Mouse (Mus musculus) CH12.LX (cell line): Measurements from ENCODE around the gene Pnmal1. TPM values are rescaled to one million over a fixed set of nuclear protein-coding genes. Genes with fewer than 3 reads are reported as not detected.

Source experiments
- DNase-seq: peaks from one replicate; pipeline ENCODE4 v3.0.0-alpha.2; 2013; ENCODE audit errors: extremely low read depth
- H3K27ac ChIP-seq: 2 replicates; pipeline ENCODE4 v1.5.1; 2012; ENCODE audit warnings: low read depth, mild to moderate bottlenecking, control low read depth, moderate library complexity; ENCODE audit not compliant: insufficient read depth
- H3K27me3 ChIP-seq: replicated peaks from 2 replicates; pipeline ENCODE3; 2012; ENCODE audit warnings: inconsistent platforms
- H3K36me3 ChIP-seq, 2 experiments: replicated peaks in 1 of 2; 2 replicates each; pipeline versions ENCODE3 to v1.6.1; 2012; ENCODE audit warnings: inconsistent platforms in 1 of 2, low read length in 1 of 2, mild to moderate bottlenecking in 1 of 2, mixed read lengths in 1 of 2, moderate library complexity in 1 of 2; ENCODE audit not compliant: control insufficient read depth in 1 of 2, insufficient read depth in 1 of 2
- H3K4me1 ChIP-seq, 2 experiments: 2 replicates each; pipeline ENCODE4 v1.6.1; 2012; ENCODE audit warnings: inconsistent platforms in 1 of 2, moderate library complexity in 1 of 2; ENCODE audit not compliant: insufficient read depth in 2 of 2, control insufficient read depth in 1 of 2
- H3K4me2 ChIP-seq: 2 replicates; pipeline ENCODE4 v1.6.1; 2012; ENCODE audit warnings: low read depth, mild to moderate bottlenecking, control low read depth; ENCODE audit not compliant: poor library complexity, insufficient read depth, severe bottlenecking
- H3K4me3 ChIP-seq, 3 experiments: fragments of 150-350 bp in 1 of 3; sonication (generic) in 1 of 3; replicated peaks in 1 of 3; 2 replicates each; pipeline versions ENCODE3 to v1.5.1; 2011 to 2012; ENCODE audit warnings: low read depth in 2 of 3, low read length in 2 of 3, mild to moderate bottlenecking in 2 of 3, moderate library complexity in 2 of 3, control low read depth in 1 of 3, improper control_type of control experiment in 1 of 3, inconsistent platforms in 1 of 3, mixed read lengths in 1 of 3; ENCODE audit not compliant: poor library complexity in 1 of 3
- H3K79me2 ChIP-seq: replicated peaks from 2 replicates; pipeline ENCODE4 v1.6.1; 2012; ENCODE audit warnings: mild to moderate bottlenecking, moderate library complexity; ENCODE audit not compliant: control insufficient read depth, poor library complexity, insufficient read depth, severe bottlenecking; ENCODE audit errors: extremely low read depth
- H3K9ac ChIP-seq: 2 replicates; pipeline ENCODE4 v1.6.1; 2012; ENCODE audit warnings: low read depth, mild to moderate bottlenecking, control low read depth, moderate library complexity; ENCODE audit not compliant: insufficient read depth
- H3K9me3 ChIP-seq: replicated peaks from 2 replicates; pipeline ENCODE3; 2012; ENCODE audit warnings: low read length, inconsistent platforms, mixed read lengths
- BHLHE40 ChIP-seq: IDR thresholded peaks from 2 replicates; pipeline ENCODE4 v1.6.1; 2011; ENCODE audit warnings: mild to moderate bottlenecking, low read depth, low read length, improper control_type of control experiment
- CHD2 ChIP-seq: IDR thresholded peaks from 2 replicates; pipeline ENCODE4 v1.6.1; 2011; ENCODE audit warnings: low read length, improper control_type of control experiment
- ELF1 ChIP-seq: IDR thresholded peaks from 2 replicates; pipeline ENCODE4 v1.6.1; 2014; ENCODE audit warnings: low read depth, mild to moderate bottlenecking, inconsistent platforms, low read length, improper control_type of control experiment
- IRF4 ChIP-seq: IDR thresholded peaks from 2 replicates; pipeline ENCODE4 v1.6.1; 2014; ENCODE audit warnings: low read depth, mild to moderate bottlenecking, inconsistent platforms, low read length, improper control_type of control experiment
- JUND ChIP-seq: conservative IDR thresholded peaks from 2 replicates; pipeline ENCODE4 v1.6.1; 2011; ENCODE audit warnings: low read depth, low read length, improper control_type of control experiment
- KAT2A ChIP-seq: IDR thresholded peaks from 2 replicates; pipeline ENCODE4 v1.6.1; 2012; ENCODE audit warnings: low read length, improper control_type of control experiment, inconsistent platforms; ENCODE audit not compliant: insufficient replicate concordance
- MAFK ChIP-seq: IDR thresholded peaks from 2 replicates; pipeline ENCODE4 v1.6.1; 2011; ENCODE audit warnings: low read length, improper control_type of control experiment; ENCODE audit not compliant: insufficient replicate concordance
- MAX ChIP-seq: IDR thresholded peaks from 2 replicates; pipeline ENCODE4 v1.6.1; 2011; ENCODE audit warnings: low read length, improper control_type of control experiment
- MEF2A ChIP-seq: IDR thresholded peaks from 2 replicates; pipeline ENCODE4 v1.6.1; 2014; ENCODE audit warnings: low read depth, mild to moderate bottlenecking, inconsistent platforms, low read length, improper control_type of control experiment, borderline replicate concordance
- MXI1 ChIP-seq: IDR thresholded peaks from 2 replicates; pipeline ENCODE4 v1.6.1; 2011; ENCODE audit warnings: mild to moderate bottlenecking, low read depth, low read length, improper control_type of control experiment
- MYC ChIP-seq: IDR thresholded peaks from 2 replicates; pipeline ENCODE4 v1.6.1; 2011; ENCODE audit warnings: low read depth, mild to moderate bottlenecking, improper control_type of control experiment, low read length
- NELFE ChIP-seq: IDR thresholded peaks from 2 replicates; pipeline ENCODE4 v1.6.1; 2011; ENCODE audit warnings: low read depth, low read length, improper control_type of control experiment
- NRF1 ChIP-seq: IDR thresholded peaks from 2 replicates; pipeline ENCODE4 v1.6.1; 2014; ENCODE audit warnings: low read depth, mild to moderate bottlenecking, inconsistent platforms, low read length, improper control_type of control experiment, moderate library complexity
- PAX5 ChIP-seq: IDR thresholded peaks from 2 replicates; pipeline ENCODE4 v1.6.1; 2012; ENCODE audit warnings: low read length, inconsistent platforms, mixed read lengths
- POLR2A ChIP-seq: IDR thresholded peaks from 2 replicates; pipeline ENCODE4 v1.6.1; 2011; ENCODE audit warnings: low read depth, mild to moderate bottlenecking, improper control_type of control experiment, low read length
- RAD21 ChIP-seq: IDR thresholded peaks from 2 replicates; pipeline ENCODE4 v1.6.1; 2011; ENCODE audit warnings: low read depth, mild to moderate bottlenecking, low read length, improper control_type of control experiment, moderate library complexity
- SMC3 ChIP-seq: IDR thresholded peaks from 2 replicates; pipeline ENCODE4 v1.6.1; 2011; ENCODE audit warnings: low read depth, low read length, improper control_type of control experiment
- ZKSCAN1 ChIP-seq: IDR thresholded peaks from 2 replicates; pipeline ENCODE4 v1.6.1; 2012; ENCODE audit warnings: low read depth, inconsistent platforms, low read length, improper control_type of control experiment, borderline replicate concordance
- ZNF384 ChIP-seq: IDR thresholded peaks from 2 replicates; pipeline ENCODE4 v1.6.1; 2012; ENCODE audit warnings: low read depth, low read length, improper control_type of control experiment, inconsistent platforms
- dilution Hi-C: fragments of 300-500 bp; cut with MboI; formaldehyde crosslinking; loops from 2 replicates; pipeline ENCODE4 v1.14.3; 2020; ENCODE audit warnings: low sequenced_read_pairs; ENCODE audit not compliant: extremely low pct_unique_long_range_greater_than_20kb, extremely low pct_ligation_motif_present
- in situ Hi-C: fragments of 300-500 bp; cut with MboI; formaldehyde crosslinking; loops from 3 replicates; pipeline ENCODE4 v1.14.3; 2019; ENCODE audit warnings: low sequenced_read_pairs, low pct_ligation_motif_present, low pct_unique_long_range_greater_than_20kb, mixed read lengths
- polyA plus RNA-seq: library from polyadenylated mRNA; unstranded; fragments of >175 nt; gene quantifications from 2 replicates; pipeline ENCODE4 v1.2.1, GENCODE M21; 2012; ENCODE audit warnings: low read depth; ENCODE audit not compliant: insufficient read length
- total RNA-seq, 2 experiments: library from RNA; depleted of rRNA; stranded (reverse); fragments of 300-350 nt in 1 of 2; fragments of >200 nt in 1 of 2; gene quantifications; 2 replicates each; pipeline ENCODE4 v1.2.3; 2012 to 2014

Gene Pnmal1
- total RNA-seq (2012; rRNA removed) (0.13 TPM in 2 replicates), total RNA-seq (2014; rRNA removed) (not detected in 2 replicates), polyA plus RNA-seq (0.07 and 0.08 TPM in 2 replicates)

DNA sequence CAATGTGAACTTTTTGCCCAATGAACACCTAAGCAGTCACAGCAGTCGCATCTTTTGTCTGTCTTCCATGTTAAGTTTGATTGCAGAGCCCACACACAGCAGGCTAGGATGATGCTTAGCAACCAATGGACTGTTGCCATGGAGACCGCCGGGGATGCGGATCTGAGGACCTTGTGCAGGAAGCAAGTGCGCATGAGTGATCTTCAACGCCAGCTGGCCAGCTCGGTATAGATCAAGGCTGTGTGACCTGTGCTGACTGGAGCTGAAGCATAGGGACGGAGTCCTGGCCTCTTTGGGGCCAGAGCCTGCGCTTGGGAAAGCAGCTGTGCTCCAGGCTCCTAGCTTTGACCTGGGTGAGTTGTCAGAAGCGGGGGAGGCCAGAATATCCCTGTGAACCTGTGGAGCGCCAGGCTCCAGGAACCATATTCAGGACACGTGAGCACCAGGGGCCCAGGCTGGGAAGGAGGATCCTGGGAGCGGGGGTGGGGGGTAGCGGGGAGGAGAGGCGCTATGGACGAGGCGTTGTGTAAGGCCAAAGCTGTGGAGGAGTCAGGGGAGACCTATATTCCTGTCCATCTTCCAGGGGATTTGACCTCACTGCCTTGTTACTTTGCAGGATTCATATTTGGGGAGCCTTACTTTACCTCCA lies at the start of gene Pnmal1:
Gene Pnmal1, plus strand, starts transcription at position 141 of the 649 bp plus-strand sequence.
- dilution Hi-C loops (no loop called here), in situ Hi-C loops (no loop called here)
- DNase-seq: no peak
- H3K27me3 ChIP-seq: peaks cover 2% of the 10 kb centered on the region
- no peaks in the 10 kb centered on the region for H3K36me3 ChIP-seq
- no peaks in the 10 kb centered on the region for H3K9me3 ChIP-seq
- TF ChIP-seq SMC3: no peak
- no peak for TF ChIP-seq KAT2A
- TF ChIP-seq POLR2A: no peak
- TF ChIP-seq MAFK: no peak
- TF ChIP-seq RAD21: no peak
- no peak for TF ChIP-seq MYC
- no peak for TF ChIP-seq MXI1
- TF ChIP-seq PAX5: no peak
- no peak for TF ChIP-seq NRF1
- no peak for TF ChIP-seq JUND
- TF ChIP-seq CHD2: no peak
- no peak within 1 kb of the TSS for H3K27ac ChIP-seq
- H3K4me3 ChIP-seq: no peak within 1 kb of the TSS
- no peak within 1 kb of the TSS for H3K4me2 ChIP-seq
- H3K9ac ChIP-seq: no peak within 1 kb of the TSS
- no peaks in the 10 kb centered on the region for H3K79me2 ChIP-seq
- H3K4me1 ChIP-seq: peaks cover 0 to 7% of the 10 kb centered on the region in 2 experiments; a peak in 2 of 4 replicates

DNA sequence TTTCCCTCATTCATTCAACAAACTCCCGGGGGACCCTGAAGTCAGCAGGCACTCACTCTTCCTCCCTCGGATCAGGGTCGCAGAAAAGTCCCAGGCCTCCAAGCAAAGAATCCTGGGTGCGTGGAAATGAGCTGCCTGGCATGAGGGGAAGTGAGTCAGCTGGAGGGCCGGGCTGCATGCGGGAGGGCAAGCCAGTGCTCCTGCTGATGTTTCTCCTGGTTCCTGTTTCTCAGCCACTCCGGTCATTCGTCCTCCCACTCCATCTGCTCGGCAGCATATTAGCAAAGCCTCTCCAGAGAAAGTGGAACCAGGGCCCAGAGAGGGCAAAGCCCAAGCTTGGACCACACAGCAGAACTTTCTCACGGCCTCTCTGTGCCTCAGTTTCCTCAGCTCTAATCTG lies 49.6 kb upstream of the Pnmal1 start:
- peaks cover 12 to 54% of the 10 kb centered on the region in 2 experiments for H3K36me3 ChIP-seq
- in situ Hi-C loops: loop anchor here (5.0 kb wide), 2 partner anchors 38 to 93 kb away; partner anchors contain the start of genes Fkrp and Strn4
- H3K79me2 ChIP-seq: no peaks in the 10 kb centered on the region
- no peaks in the 10 kb centered on the region for H3K27me3 ChIP-seq
- DNase-seq: no peak
- no peak for TF ChIP-seq ZKSCAN1
- TF ChIP-seq MEF2A: no peak
- TF ChIP-seq IRF4: no peak
- TF ChIP-seq MAX: no peak
- no peak for TF ChIP-seq ZNF384
- TF ChIP-seq MXI1: no peak
- no peak for TF ChIP-seq BHLHE40
- TF ChIP-seq ELF1: no peak
- no peak for TF ChIP-seq NELFE
- TF ChIP-seq NRF1: no peak
- TF ChIP-seq, all 38 proteins: peak for 0
- Histone ChIP-seq H3K9me3 (no peaks in the 10 kb centered on the region), H3K27ac (no peak overlapping the region), H3K4me3 (no peak overlapping the region), H3K9ac (no peak overlapping the region), H3K4me1 (peaks cover 31 to 60% of the 10 kb centered on the region in 2 experiments), H3K4me2 (no peak overlapping the region)
- dilution Hi-C loops: no loop called here
